Mouse (Mus musculus) stomach, postnatal 0 days (tissue): Measurements from ENCODE around the gene Rapgefl1.

Experiments used
- CTCF ChIP-seq: IDR thresholded peaks from 2 replicates; pipeline ENCODE4 v1.5.1; 2016; ENCODE audit warnings: antibody characterized with exemption, low read depth, mild to moderate bottlenecking, moderate library complexity
- EP300 ChIP-seq: optimal IDR thresholded peaks from 2 replicates; pipeline ENCODE3; 2016; ENCODE audit warnings: antibody characterized with exemption

DNA sequence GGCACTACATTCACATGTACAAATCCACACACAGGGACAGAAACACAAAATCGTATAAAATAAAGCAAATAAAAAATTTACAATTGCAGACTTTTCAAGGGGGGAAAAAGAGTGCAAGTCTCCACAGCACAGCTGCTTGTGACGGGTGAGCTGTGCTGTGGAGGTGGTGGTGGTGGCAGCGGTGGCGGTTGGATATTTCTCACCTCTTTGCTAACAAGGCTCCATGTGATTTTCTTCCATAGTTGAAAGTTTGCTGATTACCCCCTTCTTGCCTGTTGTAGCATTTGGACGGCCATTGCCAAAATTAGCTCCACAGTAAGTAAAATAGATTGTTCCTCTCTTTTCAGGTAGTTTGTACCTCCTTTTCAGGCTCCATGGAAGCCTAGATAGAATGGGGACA, 32.0 kb upstream of the Rapgefl1 start, which contains the start of gene Casc3:
- TF ChIP-seq CTCF (no peak), EP300 (no peak)
